Mouse (Mus musculus) adrenal gland, postnatal 0 days (tissue): Measurements from ENCODE around the gene Olfr984. TPM values are rescaled to one million over a fixed set of nuclear protein-coding genes. Genes with fewer than 3 reads are reported as not detected.

Experiments
- polyA plus RNA-seq: library from polyadenylated mRNA; unstranded; fragments of >200 nt; fragmentation: Nextera tagmentation; extraction: Ambion mirVana; gene quantifications from 2 replicates; pipeline ENCODE4 v1.2.1, GENCODE M21; 2015

Olfr984 gene
- polyA plus RNA-seq, result not detected in 2 replicates

DNA sequence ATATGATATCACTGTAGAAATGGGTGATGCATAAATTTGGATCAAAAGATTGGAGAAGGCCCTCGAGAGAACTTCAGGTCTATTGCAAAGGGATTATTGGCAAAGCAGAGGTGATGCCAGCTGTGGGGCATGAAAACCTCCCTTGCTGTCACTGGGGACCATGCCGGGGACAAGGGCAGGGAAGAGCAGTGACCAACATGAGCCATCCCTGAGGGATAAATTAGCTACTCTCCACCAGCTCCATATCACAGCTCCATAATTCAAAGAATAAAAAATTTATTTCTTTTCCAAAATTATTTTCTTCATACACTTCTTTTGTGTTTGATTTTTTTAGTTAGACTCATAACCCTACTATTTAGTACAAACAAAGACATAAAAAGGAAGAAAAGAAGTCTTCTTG lies at the start of gene Olfr984:
Gene Olfr984, minus strand, starts transcription at position 101 of the 400 bp plus-strand sequence.

DNA sequence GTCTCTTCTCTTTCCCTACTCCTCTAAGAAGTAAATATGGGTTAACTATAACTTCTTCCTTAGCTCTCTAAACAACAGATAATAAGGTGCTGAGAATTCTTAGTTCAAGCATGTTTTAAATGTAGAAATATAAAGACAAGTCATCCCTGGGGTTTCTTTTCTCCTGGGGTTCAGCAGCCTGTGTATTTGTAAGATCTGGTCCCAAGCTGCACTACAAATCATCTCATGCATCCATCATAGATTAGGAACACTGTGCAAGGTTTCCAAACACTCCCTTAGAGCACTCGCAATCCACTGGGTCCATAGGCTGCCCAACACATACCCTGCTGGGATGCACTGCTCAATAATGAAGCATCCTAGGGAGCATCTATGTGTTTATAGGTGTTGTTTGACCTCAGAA lies 16.1 kb upstream of the Olfr984 start, which contains the start of gene Olfr985:
Gene Olfr985, minus strand, starts transcription at position 101 of the 400 bp plus-strand sequence.

DNA sequence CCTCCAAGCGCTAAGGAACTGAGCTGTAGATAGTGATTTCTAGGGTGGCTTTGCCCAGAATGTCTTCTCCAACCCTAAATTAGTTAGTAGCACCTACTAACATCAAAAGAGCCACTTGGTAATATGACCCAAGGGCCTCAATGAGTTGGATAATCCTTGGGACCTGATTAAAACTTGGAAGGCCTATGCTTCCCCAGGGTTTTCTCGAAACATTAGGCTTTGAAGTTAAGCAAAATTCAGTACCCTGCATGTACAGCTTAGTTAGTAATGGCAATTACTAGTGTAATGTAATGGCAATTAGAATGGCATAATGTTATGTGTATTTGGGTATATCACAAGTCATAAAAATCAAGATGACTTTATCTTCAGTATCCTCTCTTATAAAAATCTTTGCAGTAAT lies 20.5 kb downstream of the Olfr984 start, which contains the start of gene Olfr983:
Gene Olfr983, minus strand, starts transcription at position 101 of the 400 bp plus-strand sequence.

DNA sequence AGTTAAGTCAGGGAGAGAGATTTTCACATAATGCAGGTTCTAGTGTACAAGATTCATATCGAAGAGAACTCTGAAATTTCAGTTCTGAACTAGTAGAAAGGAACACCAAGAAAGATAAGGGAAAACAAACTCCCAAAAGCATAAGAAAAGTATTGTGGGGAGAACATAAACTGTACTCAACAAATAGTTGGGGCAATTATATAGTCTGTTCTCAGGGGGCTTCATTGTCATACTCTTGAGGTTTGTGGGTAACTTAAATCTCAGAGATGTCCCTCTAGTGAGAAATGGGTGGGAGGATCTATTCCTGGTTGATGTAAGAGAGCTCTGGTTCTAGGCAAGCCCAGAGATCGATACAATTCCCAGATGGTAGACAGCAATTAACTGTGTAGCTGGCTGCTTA lies 40.5 kb downstream of the Olfr984 start, which contains the start of gene Olfr982:
Gene Olfr982, plus strand, starts transcription at position 301 of the 400 bp plus-strand sequence.

Other genes with a start within 250 kb of the Olfr984 start
- gene Olfr972, start 247.8 kb downstream of the Olfr984 start, polyA plus RNA-seq, result not detected in 2 replicates
- not detected in 2 replicates for gene Olfr229, start 206.9 kb downstream of the Olfr984 start, polyA plus RNA-seq
- not detected in 2 replicates for gene Olfr974, start 176.7 kb downstream of the Olfr984 start, polyA plus RNA-seq
- not detected in 2 replicates for gene Olfr975, start 162.2 kb downstream of the Olfr984 start, polyA plus RNA-seq
- gene Olfr976, start 153.1 kb downstream of the Olfr984 start, polyA plus RNA-seq, result not detected in 2 replicates
- gene Olfr978, start 122.1 kb downstream of the Olfr984 start, polyA plus RNA-seq, result not detected in 2 replicates
- gene Olfr979, start 110.7 kb downstream of the Olfr984 start, polyA plus RNA-seq, result not detected in 2 replicates
- gene Olfr980, start 104.6 kb downstream of the Olfr984 start, polyA plus RNA-seq, result not detected in 2 replicates
- gene Olfr981, start 92.7 kb downstream of the Olfr984 start, polyA plus RNA-seq, result not detected in 2 replicates
- not detected in 2 replicates for gene Olfr982, start 40.4 kb downstream of the Olfr984 start, polyA plus RNA-seq
- gene Olfr983, start 20.6 kb downstream of the Olfr984 start, polyA plus RNA-seq, result not detected in 2 replicates
- not detected in 2 replicates for gene Olfr985, start 16.0 kb upstream of the Olfr984 start, polyA plus RNA-seq
- gene Tmem225, start 33.9 kb upstream of the Olfr984 start, polyA plus RNA-seq, result 0.18 TPM in 1 of 2 replicates, not detected in the other
- not detected in 2 replicates for gene Olfr986, start 66.7 kb upstream of the Olfr984 start, polyA plus RNA-seq
- gene Zfp202, start 78.1 kb upstream of the Olfr984 start, polyA plus RNA-seq, result 3.5 and 3.8 TPM in 2 replicates
- gene Scn3b, start 155.0 kb upstream of the Olfr984 start, polyA plus RNA-seq, result 24.4 and 63.6 TPM in 2 replicates